Mouse (Mus musculus) hindbrain, embryonic 14.5 days (tissue): ENCODE data around the gene Gm16223. TPM values are rescaled to one million over a fixed set of nuclear protein-coding genes. Genes with fewer than 3 reads are reported as not detected.
A peak's percentile ranks its signal among the peaks of the same experiment; 100 is the strongest.

Source experiments
- ATAC-seq: fragments of 200-750 bp; cut with Nextera tagmentation; 2 replicates; pipeline ENCODE4 v1.8.0; 2017; ENCODE audit warnings: moderate number of reproducible peaks, mild to moderate bottlenecking, moderate TSS enrichment, moderate library complexity; ENCODE audit not compliant: low FRiP score
- DNase-seq: peaks from one replicate; pipeline ENCODE4 v3.0.0-alpha.2; 2015; ENCODE audit warnings: low spot score
- H3K27ac ChIP-seq: fragments of 300-500 bp; sonication (generic); 2 replicates; pipeline ENCODE4 v1.5.1; 2014; ENCODE audit warnings: mild to moderate bottlenecking, moderate library complexity
- H3K27me3 ChIP-seq: fragments of 300-500 bp; sonication (generic); 2 replicates; pipeline ENCODE4 v1.6.1; 2014; ENCODE audit warnings: mild to moderate bottlenecking, low read length, mixed read lengths; ENCODE audit not compliant: control insufficient read depth, insufficient read depth
- H3K36me3 ChIP-seq: fragments of 300-500 bp; sonication (generic); replicated peaks from 2 replicates; pipeline ENCODE4 v1.6.1; 2014; ENCODE audit not compliant: control insufficient read depth, insufficient read depth
- H3K4me1 ChIP-seq: fragments of 300-500 bp; sonication (generic); replicated peaks from 2 replicates; pipeline ENCODE4 v1.6.1; 2014; ENCODE audit warnings: antibody characterized with exemption, low read length, mixed read lengths; ENCODE audit not compliant: control insufficient read depth, insufficient read depth
- H3K4me2 ChIP-seq: fragments of 300-500 bp; sonication (generic); replicated peaks from 2 replicates; pipeline ENCODE4 v1.6.1; 2014; ENCODE audit warnings: mild to moderate bottlenecking, moderate library complexity
- H3K4me3 ChIP-seq: fragments of 300-500 bp; sonication (generic); replicated peaks from 2 replicates; pipeline ENCODE4 v1.5.1; 2014; ENCODE audit warnings: mild to moderate bottlenecking, low read length
- H3K9ac ChIP-seq: fragments of 300-500 bp; sonication (generic); 2 replicates; pipeline ENCODE4 v1.6.1; 2014
- H3K9me3 ChIP-seq: fragments of 300-500 bp; sonication (generic); 2 replicates; pipeline ENCODE4 v1.6.1; 2016; ENCODE audit warnings: low read length; ENCODE audit not compliant: control insufficient read depth
- WGBS: fragments of 180-500 bp; shearing (Covaris S2); extraction: QIAGEN DNeasy Blood & Tissue Kit; methylation state at CpG from one replicate; pipeline ENCODE4 v1.1.7; 2014; 5-methylcytosine and 5-hydroxymethylcytosine counted together
- polyA plus RNA-seq: library from polyadenylated mRNA; unstranded; fragments of >200 nt; fragmentation: Nextera tagmentation; extraction: Ambion mirVana; gene quantifications from 2 replicates; pipeline ENCODE4 v1.2.1, GENCODE M21; 2014

Gene Gm16223
- polyA plus RNA-seq, 1 experiment from 2014 or later, result 0.12 TPM

GRCm38 (mm10) chr5:42207456-42208122 lies 139.8 kb downstream of the Gm16223 start:
- Histone ChIP-seq H3K27me3 (no peaks in the 10 kb centered on the region), H3K36me3 (no peaks in the 10 kb centered on the region), H3K4me1 (no peaks in the 10 kb centered on the region), H3K4me2 (no peak overlapping the region), H3K9ac (no peak overlapping the region), H3K4me3 (no peak overlapping the region), H3K27ac (no peak overlapping the region), H3K9me3 (no peaks in the 10 kb centered on the region)
- ATAC-seq (peak; percentile 87), DNase-seq (peak; percentile 41)
- WGBS, result 51% methylated on average over 3 of the region's 3 CpGs

GRCm38 (mm10) chr5:42211554-42212338 lies 144.0 kb downstream of the Gm16223 start:
- ATAC-seq (peak; percentile 47; the same call in 1 of the 2 replicates), DNase-seq (no peak)
- Histone ChIP-seq H3K9me3 (no peaks in the 10 kb centered on the region), H3K9ac (no peak overlapping the region), H3K4me3 (no peak overlapping the region), H3K27me3 (no peaks in the 10 kb centered on the region), H3K27ac (no peak overlapping the region), H3K4me1 (no peaks in the 10 kb centered on the region), H3K4me2 (no peak overlapping the region), H3K36me3 (no peaks in the 10 kb centered on the region)
- WGBS, result 52% methylated on average over 4 of the region's 4 CpGs

- H3K27me3 ChIP-seq, result no peaks in the 10 kb centered on the region
- H3K27ac ChIP-seq, result no peak overlapping the region
- no peaks in the 10 kb centered on the region for H3K9me3 ChIP-seq
- WGBS, result 83% methylated on average over 4 of the region's 4 CpGs
- no peak overlapping the region for H3K9ac ChIP-seq
- ATAC-seq, result no peak
- H3K4me1 ChIP-seq, result no peaks in the 10 kb centered on the region
- H3K4me3 ChIP-seq, result no peak overlapping the region
- DNase-seq, result no peak
- H3K4me2 ChIP-seq, result no peak overlapping the region
- H3K36me3 ChIP-seq, result no peaks in the 10 kb centered on the region
Observed at GRCm38 (mm10) chr5:42212353-42212752, 144.6 kb downstream of the Gm16223 start.

- peak; percentile 24; the same call in 1 of the 2 replicates for ATAC-seq
- no peak overlapping the region for H3K27ac ChIP-seq
- 50% methylated on average over 1 of the region's 1 CpGs for WGBS
- DNase-seq, result no peak
- H3K9me3 ChIP-seq, result no peaks in the 10 kb centered on the region
- H3K4me2 ChIP-seq, result no peak overlapping the region
- no peaks in the 10 kb centered on the region for H3K4me1 ChIP-seq
- no peaks in the 10 kb centered on the region for H3K36me3 ChIP-seq
- no peak overlapping the region for H3K4me3 ChIP-seq
- no peak overlapping the region for H3K9ac ChIP-seq
- H3K27me3 ChIP-seq, result no peaks in the 10 kb centered on the region
Observed at GRCm38 (mm10) chr5:42224840-42225239, 157.1 kb downstream of the Gm16223 start.

- Histone ChIP-seq H3K9ac (no peak overlapping the region), H3K36me3 (no peaks in the 10 kb centered on the region), H3K27ac (no peak overlapping the region), H3K4me1 (no peaks in the 10 kb centered on the region), H3K4me2 (no peak overlapping the region), H3K27me3 (no peaks in the 10 kb centered on the region), H3K4me3 (no peak overlapping the region), H3K9me3 (no peaks in the 10 kb centered on the region)
- DNase-seq, result no peak
- ATAC-seq, result no peak
- 42% methylated on average over 2 of the region's 2 CpGs for WGBS
Observed at GRCm38 (mm10) chr5:42228631-42229030, 160.9 kb downstream of the Gm16223 start.

- no peak overlapping the region for H3K27ac ChIP-seq
- WGBS, result 74% methylated on average over 5 of the region's 5 CpGs
- H3K4me1 ChIP-seq, result no peaks in the 10 kb centered on the region
- H3K4me2 ChIP-seq, result no peak overlapping the region
- ATAC-seq (no peak), DNase-seq (no peak)
- H3K4me3 ChIP-seq, result no peak overlapping the region
- no peak overlapping the region for H3K9ac ChIP-seq
- no peaks in the 10 kb centered on the region for H3K27me3 ChIP-seq
- no peaks in the 10 kb centered on the region for H3K9me3 ChIP-seq
- no peaks in the 10 kb centered on the region for H3K36me3 ChIP-seq
Observed at GRCm38 (mm10) chr5:42239291-42239690, 171.5 kb downstream of the Gm16223 start.

GRCm38 (mm10) chr5:42239806-42240205 lies 172.0 kb downstream of the Gm16223 start:
- no peak for ATAC-seq
- H3K9me3 ChIP-seq, result no peaks in the 10 kb centered on the region
- H3K36me3 ChIP-seq, result no peaks in the 10 kb centered on the region
- H3K4me2 ChIP-seq, result no peak overlapping the region
- H3K4me3 ChIP-seq, result no peak overlapping the region
- no peaks in the 10 kb centered on the region for H3K27me3 ChIP-seq
- DNase-seq, result no peak
- no peaks in the 10 kb centered on the region for H3K4me1 ChIP-seq
- no peak overlapping the region for H3K9ac ChIP-seq
- H3K27ac ChIP-seq, result no peak overlapping the region

GRCm38 (mm10) chr5:42250376-42250775 lies 182.6 kb downstream of the Gm16223 start:
- H3K9ac ChIP-seq, result no peak overlapping the region
- H3K36me3 ChIP-seq, result no peaks in the 10 kb centered on the region
- no peak overlapping the region for H3K4me2 ChIP-seq
- H3K27ac ChIP-seq, result no peak overlapping the region
- WGBS, result 88% methylated on average over 3 of the region's 3 CpGs
- no peak for ATAC-seq
- H3K4me1 ChIP-seq, result no peaks in the 10 kb centered on the region
- DNase-seq, result no peak
- H3K9me3 ChIP-seq, result no peaks in the 10 kb centered on the region
- H3K4me3 ChIP-seq, result no peak overlapping the region
- no peaks in the 10 kb centered on the region for H3K27me3 ChIP-seq
